ENCODE assay signal across 8 mouse cellular contexts in genomic region chr1:52008947-52009346, GRCm38 (mm10). TPM values are rescaled to one million over a fixed set of nuclear protein-coding genes. Genes with fewer than 3 reads are reported as not detected.
A peak's percentile ranks its signal among the peaks of the same experiment; 100 is the strongest.
DNase-seq lines count a peak whose midpoint lies in the region; ATAC-seq and TF ChIP-seq lines count a peak whose summit lies in the region.

No protein-coding gene starts in this region.

- TF ChIP-seq CTCF in gastrocnemius, adult 2 months (IDR thresholded peaks at IDR 0.05): no peak
- TF ChIP-seq CTCF in E14TG2a.4 (conservative IDR thresholded peaks at IDR 0.05; ENCODE audit: low read length): no peak

- H3K27me3 ChIP-seq in E14TG2a.4 (ENCODE audit: insufficient read depth, low read length): no peaks in the 10 kb centered on the region
- no peaks in the 10 kb centered on the region for H3K27me3 ChIP-seq in heart, embryonic 16.5 days (ENCODE audit: control insufficient read depth, insufficient read depth, low read length)

- H3K36me3 ChIP-seq in E14TG2a.4 (ENCODE audit: insufficient read depth, low read length): no peaks in the 10 kb centered on the region
- no peaks in the 10 kb centered on the region for H3K36me3 ChIP-seq in heart, embryonic 16.5 days (ENCODE audit: control insufficient read depth, insufficient read depth)

- H3K9me3 ChIP-seq in E14TG2a.4 (ENCODE audit: low read length): no peaks in the 10 kb centered on the region
- no peaks in the 10 kb centered on the region for H3K9me3 ChIP-seq in heart, embryonic 16.5 days (replicated peaks; ENCODE audit: control insufficient read depth, low read length)

- DNase-seq in gastrocnemius, adult 2 months: no peak
- no peak for DNase-seq in gastrocnemius, postnatal 25 days
- DNase-seq in thymus, postnatal 4 days: peak; percentile 45
- no peak for DNase-seq in left cerebral cortex, adult 11 months (ENCODE audit: low spot score)

- peak overlapping the region; percentile 67 for H3K4me2 ChIP-seq in heart, embryonic 16.5 days (ENCODE audit: low read depth, low read length)

- peak overlapping the region; percentile 50 for H3K4me3 ChIP-seq in gastrocnemius, adult 2 months
- H3K4me3 ChIP-seq in E14TG2a.4 (replicated peaks; ENCODE audit: low read length): peak overlapping the region; percentile 76
- peak overlapping the region; percentile 52 for H3K4me3 ChIP-seq in heart, embryonic 16.5 days (ENCODE audit: low read length)

- peak overlapping the region; percentile 57 for H3K9ac ChIP-seq in heart, embryonic 16.5 days (ENCODE audit: low read length)

- 0 out of 2 replicates have a peak, but pooled peaks have one; percentile 37 for ATAC-seq in heart, embryonic 16.5 days (replicated peaks; ENCODE audit: extremely low read depth, insufficient read depth, low FRiP score)
- peak; percentile 7; the same call in 1 of the 2 replicates for ATAC-seq in megakaryocyte, adult 5-6 weeks (ENCODE audit: poor library complexity, severe bottlenecking)
- ATAC-seq in cerebellum, adult (ENCODE audit: insufficient number of reproducible peaks, low FRiP score, low TSS enrichment): no peak

- intact Hi-C loops in gastrocnemius, adult 2 months (cut with DNase I): no loop called here

- no peak overlapping the region for H3K27ac ChIP-seq in gastrocnemius, adult 2 months
- H3K27ac ChIP-seq in heart, embryonic 16.5 days (ENCODE audit: low read length): no peak overlapping the region

- WGBS in heart, embryonic 16.5 days: 4% methylated on average over 12 of the region's 12 CpGs

- H3K4me1 ChIP-seq in E14TG2a.4 (replicated peaks; ENCODE audit: low read depth, low read length): peaks cover 41% of the 10 kb centered on the region
- peaks cover 3% of the 10 kb centered on the region; the same call in 1 of the 2 replicates for H3K4me1 ChIP-seq in heart, embryonic 16.5 days (ENCODE audit: control insufficient read depth, insufficient read depth, low read length)

RNA-seq across cellular contexts. Expression of gene Stat4, which starts 22.0 kb away (rescaled TPM):
- under 1 TPM in 1 of 2 experiments, not detected in 1; 0.08 TPM for total RNA-seq in gastrocnemius, adult 2 months (2021)
- not detected for total RNA-seq in gastrocnemius, postnatal 25 days (2021)
- polyA plus RNA-seq in heart, embryonic 16.5 days (2015; fragmentation: Nextera tagmentation; extraction: Ambion mirVana): 3.3 and 6.1 TPM in 2 replicates
- 19.3 and 28.2 TPM in 2 replicates for total RNA-seq in megakaryocyte, adult 5-6 weeks (2015)
- total RNA-seq in megakaryocyte, adult 5-6 weeks (2017): 13.2 and 21.6 TPM in 2 replicates

Comparison
In these comparisons a context has a peak if more than half of its experiments do, and no peak if none do; other contexts are left out.
1. RNA of gene Stat4, which starts 22.0 kb away (total RNA-seq): 13.2 to 28.2 TPM in megakaryocyte, adult 5-6 weeks; not detected in gastrocnemius, postnatal 25 days and 0.08 TPM in gastrocnemius, adult 2 months; every median in the first group is over 10 times any median in the second.
2. Peak in every context shown above with its lines, with median percentiles within 50 percentile points of each other: H3K4me3 ChIP-seq.